Mouse (Mus musculus): Measurements from ENCODE around the gene Ube3b. TPM values are rescaled to one million over a fixed set of nuclear protein-coding genes. Genes with fewer than 3 reads are reported as not detected.

Gene Ube3b
- 37.6 and 41.1 TPM in 2 replicates for polyA plus RNA-seq (2015; fragmentation: Nextera tagmentation; extraction: Ambion mirVana)

DNA sequence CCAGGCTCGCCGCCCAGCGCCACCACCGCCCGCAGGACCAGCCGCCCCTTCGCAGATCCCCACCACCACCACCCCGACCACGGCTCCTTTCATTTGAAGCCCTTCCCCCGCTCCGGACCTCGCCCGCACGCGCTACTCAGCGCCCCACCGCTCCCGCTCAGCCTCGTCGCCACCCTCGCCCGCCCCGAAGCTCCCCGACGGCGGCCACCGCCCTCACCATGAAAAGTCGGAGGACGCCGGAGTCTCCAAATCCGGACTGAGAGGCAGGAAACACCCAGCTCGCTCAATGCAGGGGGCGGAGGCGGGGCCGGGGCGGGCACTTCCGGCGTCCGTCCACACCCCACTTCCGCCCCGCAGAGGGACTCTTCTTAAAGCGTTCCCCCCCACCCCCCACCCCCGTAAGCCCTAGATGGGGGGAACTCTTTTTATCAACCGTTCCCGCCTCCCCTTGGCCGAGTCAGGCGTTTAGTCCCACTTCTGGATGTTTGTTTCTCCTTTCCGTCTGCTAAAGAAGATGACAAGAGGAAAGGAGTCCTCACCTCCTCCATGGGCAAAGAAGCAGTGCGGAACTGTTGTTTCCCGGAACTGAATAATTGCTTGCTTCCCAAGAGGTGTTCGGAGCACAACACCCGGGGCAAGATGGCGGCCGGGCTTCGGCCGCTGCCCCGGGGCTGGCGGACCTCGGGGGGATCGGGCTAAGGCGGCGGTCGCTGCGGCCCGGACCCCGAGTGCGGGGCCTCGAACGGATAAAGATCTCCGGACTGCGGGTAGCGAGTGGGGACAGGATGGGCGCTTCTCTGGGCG is at the start of gene Ube3b, which contains the start of gene Kctd10:
Ube3b (plus strand) TSS at position 399 of the 804 bp plus-strand sequence.
Kctd10 (minus strand) TSS at position 300 of the 804 bp plus-strand sequence.
- peak within 1 kb of the TSS; percentile 95 for H3K4me2 ChIP-seq
- H3K4me1 ChIP-seq, result peaks cover 65% of the 10 kb centered on the region
- ATAC-seq (ENCODE audit: extremely low read depth, insufficient number of reproducible peaks, low FRiP score, low TSS enrichment), result peak; percentile 88
- no peaks in the 10 kb centered on the region for H3K9me3 ChIP-seq
- peak within 1 kb of the TSS; percentile 98 for H3K9ac ChIP-seq
- H3K36me3 ChIP-seq, result peaks cover 36% of the 10 kb centered on the region
- under 1% methylated on average over 73 of the region's 74 CpGs for WGBS
- peak within 1 kb of the TSS; percentile 94 for H3K4me3 ChIP-seq
- H3K27me3 ChIP-seq (replicated peaks), result no peaks in the 10 kb centered on the region
- peak within 1 kb of the TSS; percentile 92 for H3K27ac ChIP-seq (replicated peaks)

DNA sequence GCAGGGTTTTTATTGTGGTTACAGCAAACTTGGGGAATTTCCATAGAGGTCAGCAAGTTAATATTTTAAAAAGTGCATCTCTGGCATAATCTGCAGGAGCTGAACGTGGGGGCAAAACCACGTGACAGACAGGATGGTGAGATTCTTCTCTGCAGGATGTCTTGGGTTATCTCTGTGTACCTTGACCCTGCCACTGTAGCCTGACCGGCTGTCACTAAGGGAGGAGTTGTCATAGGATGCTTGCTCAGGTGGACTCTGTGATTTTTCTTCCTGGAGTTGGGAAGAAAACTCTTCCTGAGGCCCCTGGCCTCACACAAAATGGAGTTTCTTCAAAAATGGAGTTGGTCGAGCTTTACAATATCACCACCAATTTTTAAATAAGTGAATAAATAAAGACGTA is 37.4 kb upstream of the Ube3b start:
- Histone ChIP-seq H3K36me3 (no peaks in the 10 kb centered on the region), H3K27me3 (replicated peaks) (peaks cover 24% of the 10 kb centered on the region), H3K27ac (replicated peaks) (no peak overlapping the region), H3K4me1 (no peaks in the 10 kb centered on the region), H3K4me3 (no peak overlapping the region), H3K4me2 (no peak overlapping the region), H3K9ac (no peak overlapping the region), H3K9me3 (no peaks in the 10 kb centered on the region)
- ATAC-seq (ENCODE audit: extremely low read depth, insufficient number of reproducible peaks, low FRiP score, low TSS enrichment), result no peak
- 66% methylated on average over 5 of the region's 5 CpGs for WGBS

DNA sequence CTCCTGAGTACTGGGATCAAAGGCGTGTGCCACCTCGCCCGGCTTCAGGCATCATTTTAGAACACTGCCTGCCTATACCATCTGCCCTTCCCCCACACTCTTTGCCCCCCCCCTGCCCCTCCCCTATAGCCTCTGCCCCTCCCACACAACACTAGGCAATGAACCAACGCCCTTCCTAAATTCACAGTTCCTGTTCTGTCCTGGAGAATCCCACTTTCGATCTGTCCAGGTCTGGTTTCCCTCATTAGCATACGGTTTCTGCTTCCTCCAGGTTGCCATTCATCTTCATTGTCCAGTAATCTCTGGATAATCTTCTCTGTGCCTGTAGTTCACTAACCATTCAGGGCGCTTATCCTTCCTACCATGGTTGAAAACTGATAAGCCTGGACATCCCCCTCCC is 36.8 kb upstream of the Ube3b start:
- peaks cover 21% of the 10 kb centered on the region for H3K27me3 ChIP-seq (replicated peaks)
- 78% methylated on average over 7 of the region's 7 CpGs for WGBS
- ATAC-seq (ENCODE audit: extremely low read depth, insufficient number of reproducible peaks, low FRiP score, low TSS enrichment), result no peak

DNA sequence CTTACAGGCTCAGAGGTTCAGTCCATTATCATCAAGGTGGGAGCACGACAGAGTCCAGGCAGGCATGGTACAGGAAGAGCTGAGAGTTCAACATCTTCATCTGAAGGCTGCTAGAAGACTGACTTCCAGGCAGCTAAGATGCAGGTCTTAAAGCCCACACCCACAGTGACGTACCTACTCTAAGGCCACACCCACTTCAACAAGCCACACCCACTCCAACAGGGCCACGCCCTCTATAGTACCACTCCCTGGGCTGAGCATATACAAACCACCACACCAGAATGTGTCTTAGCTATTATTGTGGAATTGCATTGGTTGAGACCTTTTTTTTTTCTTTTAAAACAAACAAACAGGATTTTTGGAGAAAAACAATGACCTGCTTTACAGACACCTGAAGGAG is 34.9 kb upstream of the Ube3b start:
- Histone ChIP-seq H3K27ac (replicated peaks) (no peak overlapping the region), H3K36me3 (no peaks in the 10 kb centered on the region), H3K4me1 (no peaks in the 10 kb centered on the region), H3K9me3 (no peaks in the 10 kb centered on the region), H3K4me2 (no peak overlapping the region), H3K9ac (no peak overlapping the region), H3K4me3 (no peak overlapping the region), H3K27me3 (replicated peaks) (peaks cover 25% of the 10 kb centered on the region)
- no peak for ATAC-seq (ENCODE audit: extremely low read depth, insufficient number of reproducible peaks, low FRiP score, low TSS enrichment)
- 45% methylated on average over 3 of the region's 3 CpGs for WGBS

More for the DNA sequence above, 36.8 kb upstream of the Ube3b start:
- Histone ChIP-seq H3K27ac (replicated peaks) (no peak overlapping the region), H3K9ac (no peak overlapping the region), H3K4me3 (no peak overlapping the region), H3K9me3 (no peaks in the 10 kb centered on the region), H3K36me3 (no peaks in the 10 kb centered on the region), H3K4me1 (no peaks in the 10 kb centered on the region), H3K4me2 (no peak overlapping the region)

DNA sequence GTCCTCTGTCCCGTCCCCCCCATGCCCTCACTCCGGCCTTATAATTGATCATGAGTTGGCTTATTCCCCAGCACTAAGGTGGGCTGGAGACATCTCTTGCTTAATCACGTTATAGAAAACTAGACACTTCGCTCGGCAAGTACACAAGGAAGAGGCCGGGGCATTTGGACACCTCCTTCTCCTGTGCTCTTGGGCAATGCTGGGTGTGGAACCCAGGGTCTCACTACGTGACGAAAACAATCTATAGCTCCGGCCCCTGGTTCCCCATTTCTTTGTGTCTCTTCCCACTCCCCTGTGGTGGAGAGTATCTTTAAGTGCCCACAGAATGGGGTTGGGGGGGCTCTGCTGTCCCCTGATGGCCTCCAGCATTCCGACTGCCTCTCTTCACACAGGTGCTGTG is 33.4 kb upstream of the Ube3b start:
- 78% methylated on average over 10 of the region's 10 CpGs for WGBS
- Histone ChIP-seq H3K36me3 (no peaks in the 10 kb centered on the region), H3K4me3 (no peak overlapping the region), H3K9ac (peak overlapping the region; percentile 20; the same call in 1 of the 2 replicates), H3K27ac (replicated peaks) (no peak overlapping the region), H3K27me3 (replicated peaks) (peaks cover 22% of the 10 kb centered on the region), H3K4me1 (no peaks in the 10 kb centered on the region), H3K9me3 (no peaks in the 10 kb centered on the region), H3K4me2 (no peak overlapping the region)
- ATAC-seq (ENCODE audit: extremely low read depth, insufficient number of reproducible peaks, low FRiP score, low TSS enrichment), result no peak

DNA sequence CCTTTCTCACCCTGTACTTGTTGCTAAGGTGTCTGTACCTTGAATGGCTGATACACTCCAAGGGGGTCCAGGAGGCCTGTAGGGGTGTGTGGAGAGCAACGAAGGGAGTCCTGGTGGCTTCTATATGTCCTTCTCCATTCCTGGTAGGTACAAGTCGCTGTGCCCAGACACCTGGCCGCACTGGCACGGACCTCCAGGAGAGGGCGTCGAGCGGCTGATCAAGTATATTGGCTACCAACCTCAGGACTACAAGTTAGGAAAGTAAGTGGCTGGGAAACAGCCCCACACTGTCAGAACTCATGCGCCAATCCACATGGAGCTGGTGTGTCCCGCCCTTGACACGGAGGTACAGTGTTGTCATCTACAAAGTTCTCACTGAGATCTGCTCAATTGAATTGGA is 28.9 kb upstream of the Ube3b start:
- no peak for ATAC-seq (ENCODE audit: extremely low read depth, insufficient number of reproducible peaks, low FRiP score, low TSS enrichment)
- 53% methylated on average over 10 of the region's 10 CpGs for WGBS
- H3K4me1 ChIP-seq, result peaks cover 4% of the 10 kb centered on the region
- no peak overlapping the region for H3K27ac ChIP-seq (replicated peaks)
- no peak overlapping the region for H3K4me2 ChIP-seq
- no peak overlapping the region for H3K9ac ChIP-seq
- no peaks in the 10 kb centered on the region for H3K36me3 ChIP-seq
- H3K9me3 ChIP-seq, result no peaks in the 10 kb centered on the region
- H3K4me3 ChIP-seq, result no peak overlapping the region
- H3K27me3 ChIP-seq (replicated peaks), result peaks cover 25% of the 10 kb centered on the region

DNA sequence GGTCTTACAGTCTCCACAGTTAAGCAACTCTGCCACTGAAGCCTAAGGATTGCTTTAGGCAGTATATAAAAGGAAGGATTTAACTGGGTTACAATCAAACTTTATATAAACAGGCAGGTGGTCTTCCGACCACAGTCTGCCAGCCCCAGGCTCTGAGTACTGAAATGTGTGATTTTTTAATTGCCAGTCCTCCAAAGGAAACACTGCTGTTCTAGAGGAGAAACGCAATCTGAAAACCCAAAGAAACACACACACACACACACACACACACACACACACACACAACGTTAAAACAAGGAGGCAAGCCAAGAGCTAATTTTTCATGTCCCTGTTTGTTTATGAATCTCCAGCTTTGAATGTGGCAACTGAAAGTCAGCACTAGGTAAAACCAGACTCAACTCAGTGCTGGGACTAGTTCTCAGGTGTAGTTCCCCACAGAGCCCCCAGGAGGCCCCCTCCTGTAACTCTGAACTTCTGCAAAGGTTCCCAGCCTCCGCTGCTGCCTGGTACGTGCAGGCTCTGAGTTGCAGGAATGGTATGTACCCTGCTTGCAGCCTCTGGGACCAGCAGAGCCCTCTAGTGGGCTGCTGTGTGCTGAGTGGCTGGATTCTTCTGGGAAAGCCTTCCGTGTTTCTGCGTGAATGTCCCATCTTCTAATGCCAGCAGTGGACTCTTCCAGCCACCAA is 24.0 kb upstream of the Ube3b start:
- 0 out of 2 replicates have a peak, but pooled peaks cover 4% of the 10 kb centered on the region for H3K27me3 ChIP-seq (replicated peaks)
- peak overlapping the region; percentile 75 for H3K27ac ChIP-seq (replicated peaks)
- H3K4me3 ChIP-seq, result peak overlapping the region; percentile 26
- ATAC-seq (ENCODE audit: extremely low read depth, insufficient number of reproducible peaks, low FRiP score, low TSS enrichment), result peak; percentile 70
- H3K4me2 ChIP-seq, result peak overlapping the region; percentile 57
- H3K4me1 ChIP-seq, result peaks cover 15% of the 10 kb centered on the region
- peak overlapping the region; percentile 60 for H3K9ac ChIP-seq
- peaks cover 13% of the 10 kb centered on the region for H3K36me3 ChIP-seq
- no peaks in the 10 kb centered on the region for H3K9me3 ChIP-seq
- WGBS, result 27% methylated on average over 7 of the region's 7 CpGs

DNA sequence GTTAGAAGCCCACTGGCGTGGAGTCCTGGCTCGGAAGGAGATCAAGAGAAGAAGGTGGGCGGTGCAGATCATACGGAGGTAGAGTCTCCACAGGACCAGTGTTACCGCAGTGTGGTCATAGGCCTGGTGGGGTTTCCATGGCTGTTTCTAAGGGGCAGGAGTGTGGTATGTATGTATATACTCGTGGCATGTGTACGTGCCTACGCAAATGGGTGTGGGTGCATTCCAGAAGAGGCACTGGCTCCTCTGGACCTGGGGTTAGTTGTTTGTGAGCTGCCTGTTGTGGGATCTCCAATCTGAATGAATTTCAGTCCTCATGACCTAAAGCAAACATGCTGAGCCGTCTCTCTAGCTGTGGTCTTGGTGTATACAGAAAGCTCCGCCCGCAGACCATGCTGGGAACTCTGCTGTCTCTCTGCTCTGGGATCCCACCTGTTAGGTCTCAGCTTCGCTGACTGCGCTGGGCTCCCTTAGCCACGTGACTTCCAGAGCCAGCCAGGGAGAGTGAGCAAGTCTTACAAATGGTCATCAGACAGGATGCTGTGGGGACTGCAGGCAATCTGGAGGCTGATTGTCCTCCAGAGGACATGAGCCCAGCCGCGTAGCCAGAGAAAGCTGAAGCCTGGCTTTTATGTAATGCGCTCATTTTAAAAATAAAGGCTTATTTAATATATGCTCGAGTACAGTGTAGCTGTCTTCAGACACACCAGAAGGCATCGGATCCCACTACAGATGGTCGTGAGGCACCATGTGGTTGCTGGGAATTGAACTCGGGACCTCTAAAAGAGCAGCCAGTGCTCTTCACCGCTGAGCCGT is 23.3 kb upstream of the Ube3b start:
- Histone ChIP-seq H3K4me1 (peaks cover 15% of the 10 kb centered on the region), H3K36me3 (peaks cover 21% of the 10 kb centered on the region), H3K4me3 (peak overlapping the region; percentile 26), H3K9ac (peak overlapping the region; percentile 60), H3K9me3 (no peaks in the 10 kb centered on the region), H3K27me3 (replicated peaks) (0 out of 2 replicates have a peak, but pooled peaks cover 2% of the 10 kb centered on the region), H3K27ac (replicated peaks) (peak overlapping the region; percentile 75), H3K4me2 (peak overlapping the region; percentile 57)
- WGBS, result 43% methylated on average over 23 of the region's 23 CpGs
- peak; percentile 49; the same call in 1 of the 2 replicates for ATAC-seq (ENCODE audit: extremely low read depth, insufficient number of reproducible peaks, low FRiP score, low TSS enrichment)

DNA sequence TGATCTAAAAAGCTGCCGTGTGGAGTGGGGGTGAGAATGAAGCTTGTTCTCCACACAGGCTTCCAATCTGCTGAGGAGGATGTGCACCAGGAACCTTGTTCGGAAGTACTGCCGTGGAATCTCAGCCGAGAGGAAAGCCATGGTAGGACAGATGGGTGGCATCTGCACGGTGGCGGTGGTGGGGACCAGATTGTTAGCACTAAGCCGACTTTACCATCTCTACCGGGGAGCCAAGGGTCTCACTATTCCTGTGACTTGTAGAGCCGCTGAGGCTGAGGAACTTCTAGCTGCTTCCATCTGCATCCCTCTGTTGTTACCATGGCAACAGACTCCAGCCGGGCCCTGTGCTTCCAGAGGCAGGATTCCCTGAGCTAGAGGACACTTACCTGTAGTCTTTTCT is 21.6 kb upstream of the Ube3b start:
- Histone ChIP-seq H3K4me1 (peaks cover 15% of the 10 kb centered on the region), H3K9me3 (no peaks in the 10 kb centered on the region), H3K9ac (no peak overlapping the region), H3K36me3 (peaks cover 38% of the 10 kb centered on the region), H3K4me2 (no peak overlapping the region), H3K27me3 (replicated peaks) (no peaks in the 10 kb centered on the region), H3K27ac (replicated peaks) (no peak overlapping the region), H3K4me3 (no peak overlapping the region)
- 83% methylated on average over 10 of the region's 10 CpGs for WGBS
- no peak for ATAC-seq (ENCODE audit: extremely low read depth, insufficient number of reproducible peaks, low FRiP score, low TSS enrichment)

DNA sequence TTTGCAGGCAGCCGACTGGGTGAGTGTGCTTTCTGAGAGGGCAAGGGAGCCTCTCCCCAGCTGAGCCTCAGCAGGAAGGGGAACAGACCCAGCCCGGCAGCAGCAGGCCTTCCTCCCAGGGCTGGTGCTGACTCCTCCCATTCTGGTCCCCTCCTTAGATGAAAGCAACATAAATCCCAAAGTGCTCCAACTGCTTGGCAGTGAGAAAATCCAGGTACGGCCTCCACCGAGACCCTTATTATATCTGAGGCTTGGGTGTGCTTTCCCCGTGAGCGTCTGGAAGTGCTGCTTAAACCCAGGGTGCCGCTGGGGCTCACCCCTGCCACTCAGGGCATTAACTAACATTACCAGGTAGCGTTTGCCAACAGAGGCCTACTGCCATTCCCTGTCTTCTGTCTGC is 20.8 kb upstream of the Ube3b start:
- no peak overlapping the region for H3K4me3 ChIP-seq
- H3K27ac ChIP-seq (replicated peaks), result no peak overlapping the region
- H3K9ac ChIP-seq, result no peak overlapping the region
- 63% methylated on average over 8 of the region's 8 CpGs for WGBS
- H3K4me1 ChIP-seq, result peaks cover 15% of the 10 kb centered on the region
- H3K36me3 ChIP-seq, result peaks cover 45% of the 10 kb centered on the region
- H3K27me3 ChIP-seq (replicated peaks), result no peaks in the 10 kb centered on the region
- no peak overlapping the region for H3K4me2 ChIP-seq
- no peaks in the 10 kb centered on the region for H3K9me3 ChIP-seq
- ATAC-seq (ENCODE audit: extremely low read depth, insufficient number of reproducible peaks, low FRiP score, low TSS enrichment), result no peak

DNA sequence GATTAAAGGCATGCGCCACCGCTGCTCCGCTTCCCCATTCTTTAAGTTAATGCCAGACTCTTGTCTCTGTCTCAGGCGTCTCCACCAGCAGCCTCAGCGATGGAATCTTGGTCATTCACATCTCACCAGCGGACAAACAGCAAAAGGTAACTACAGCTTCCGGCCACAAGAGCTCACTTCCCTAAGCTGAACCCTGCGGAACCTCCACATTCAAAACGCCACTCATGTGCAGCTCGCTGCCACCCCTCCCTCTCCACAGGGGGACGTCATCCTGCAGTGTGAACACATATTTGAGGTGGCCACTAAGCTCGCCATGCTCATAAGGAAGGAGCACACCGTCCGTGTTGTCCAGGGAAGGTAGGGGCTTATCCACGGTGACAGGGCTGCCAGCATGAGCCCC is 19.4 kb upstream of the Ube3b start:
- H3K9ac ChIP-seq, result no peak overlapping the region
- H3K4me1 ChIP-seq, result peaks cover 29% of the 10 kb centered on the region
- 78% methylated on average over 15 of the region's 15 CpGs for WGBS
- no peak overlapping the region for H3K4me2 ChIP-seq
- no peaks in the 10 kb centered on the region for H3K9me3 ChIP-seq
- peaks cover 59% of the 10 kb centered on the region for H3K36me3 ChIP-seq
- H3K27ac ChIP-seq (replicated peaks), result no peak overlapping the region
- H3K27me3 ChIP-seq (replicated peaks), result no peaks in the 10 kb centered on the region
- no peak for ATAC-seq (ENCODE audit: extremely low read depth, insufficient number of reproducible peaks, low FRiP score, low TSS enrichment)
- no peak overlapping the region for H3K4me3 ChIP-seq
